Mouse (Mus musculus) embryonic stem cell, embryonic (primary cell): ENCODE measurements around the gene Amy2a3.
"Not testable (repeated sequence)": the region's sequence is repeated elsewhere in the genome, so short reads cannot be mapped to it uniquely, and the experiment has no call there.

Experiments
- CTCF ChIA-PET, 4 experiments: fragments of 300-600 bp in 2 of 4; fragments of 350-600 bp in 2 of 4; sonication (Branson Sonifier 250); formaldehyde crosslinking; loops; one replicate each; lab custom pipeline; 2022; ENCODE audit warnings: inconsistent platforms in 2 of 4; lab: Charles Lee
- POLR2A ChIA-PET, 4 experiments: fragments of 300-600 bp in 2 of 4; fragments of 350-600 bp in 2 of 4; sonication (Branson Sonifier 250); formaldehyde crosslinking; loops; one replicate each; lab custom pipeline; 2022; ENCODE audit warnings: antibody characterized with exemption in 4 of 4, inconsistent platforms in 1 of 4; lab: Charles Lee

Amy2a3 gene

GRCm38 (mm10) chr3:113323952-113324351 is at the start of gene Amy2a3:
Gene Amy2a3, minus strand, starts transcription at chr3:113324052.
- CTCF ChIA-PET, POLR2A ChIA-PET: not testable (repeated sequence)

GRCm38 (mm10) chr3:113356558-113356957 is 32.7 kb upstream of the Amy2a3 start, which contains the start of gene Amy2a2:
Gene Amy2a2, minus strand, starts transcription at chr3:113356658.
- POLR2A ChIA-PET, CTCF ChIA-PET: not testable (repeated sequence)

- CTCF ChIA-PET, POLR2A ChIA-PET: not testable (repeated sequence)
These were observed 21.6 kb upstream of the Amy2a3 start for GRCm38 (mm10) chr3:113345484-113345883.

- POLR2A ChIA-PET, CTCF ChIA-PET: not testable (repeated sequence)
These were observed 10.9 kb downstream of the Amy2a3 start for GRCm38 (mm10) chr3:113312937-113313336.

- CTCF ChIA-PET, POLR2A ChIA-PET: not testable (repeated sequence)
These were observed 32.5 kb downstream of the Amy2a3 start, which contains the start of gene Amy2a4 for GRCm38 (mm10) chr3:113291349-113291748. Gene Amy2a4, minus strand, starts transcription at chr3:113291449.

- CTCF ChIA-PET, POLR2A ChIA-PET: not testable (repeated sequence)
These were observed 43.6 kb downstream of the Amy2a3 start for GRCm38 (mm10) chr3:113280285-113280684.

- CTCF ChIA-PET, POLR2A ChIA-PET: not testable (repeated sequence)
These were observed 44.3 kb downstream of the Amy2a3 start for GRCm38 (mm10) chr3:113279586-113279985.
